Mouse (Mus musculus) ES-Bruce4 (cell line): ENCODE results near the gene Fadd. TPM values are rescaled to one million over a fixed set of nuclear protein-coding genes. Genes with fewer than 3 reads are reported as not detected.
A peak's percentile ranks its signal among the peaks of the same experiment; 100 is the strongest.

Experiments used
- H3K27ac ChIP-seq: 2 replicates; pipeline ENCODE4 v1.5.1; 2012; ENCODE audit warnings: low read length, inconsistent platforms; ENCODE audit not compliant: insufficient read depth
- H3K27me3 ChIP-seq: 2 replicates; pipeline ENCODE4 v1.6.1; 2012; ENCODE audit warnings: mild to moderate bottlenecking, low read length, inconsistent platforms; ENCODE audit not compliant: control insufficient read depth, poor library complexity, insufficient read depth, severe bottlenecking
- H3K36me3 ChIP-seq: 2 replicates; pipeline ENCODE4 v1.6.1; 2012; ENCODE audit warnings: inconsistent platforms, mild to moderate bottlenecking, low read length, moderate library complexity; ENCODE audit not compliant: control insufficient read depth, poor library complexity, insufficient read depth, severe bottlenecking
- H3K4me1 ChIP-seq: one replicate; pipeline ENCODE4 v1.8.1; 2011; ENCODE audit warnings: low read length; ENCODE audit not compliant: control insufficient read depth, insufficient read depth
- H3K4me3 ChIP-seq: 2 replicates; pipeline ENCODE4 v1.5.1; 2011; ENCODE audit warnings: low read depth, mild to moderate bottlenecking, low read length
- H3K9ac ChIP-seq: 2 replicates; pipeline ENCODE4 v1.6.1; 2012; ENCODE audit warnings: low read depth, mild to moderate bottlenecking, inconsistent platforms; ENCODE audit not compliant: poor library complexity, severe bottlenecking
- H3K9me3 ChIP-seq: replicated peaks from 2 replicates; pipeline ENCODE4 v1.6.1; 2012; ENCODE audit warnings: mild to moderate bottlenecking, low read length, inconsistent platforms; ENCODE audit not compliant: control insufficient read depth, poor library complexity, insufficient read depth, severe bottlenecking
- CTCF ChIP-seq: IDR thresholded peaks from one replicate; pipeline ENCODE4 v1.8.1; 2011; ENCODE audit warnings: low read depth, low read length
- EP300 ChIP-seq: IDR thresholded peaks from 2 replicates; pipeline ENCODE4 v1.6.1; 2011; ENCODE audit warnings: low read depth, low read length; ENCODE audit not compliant: insufficient read depth
- POLR2A ChIP-seq: IDR thresholded peaks from one replicate; pipeline ENCODE4 v1.8.1; 2011; ENCODE audit warnings: low read length; ENCODE audit not compliant: insufficient read depth
- polyA plus RNA-seq: library from polyadenylated mRNA; stranded (reverse); fragments of >200 nt; gene quantifications from 2 replicates; pipeline ENCODE4 v1.2.4, GENCODE M21; 2011; ENCODE audit warnings: low read depth; ENCODE audit not compliant: missing spikeins, insufficient read depth, insufficient read length

Gene Fadd
- polyA plus RNA-seq, 1 experiment: 2.5 TPM

DNA sequence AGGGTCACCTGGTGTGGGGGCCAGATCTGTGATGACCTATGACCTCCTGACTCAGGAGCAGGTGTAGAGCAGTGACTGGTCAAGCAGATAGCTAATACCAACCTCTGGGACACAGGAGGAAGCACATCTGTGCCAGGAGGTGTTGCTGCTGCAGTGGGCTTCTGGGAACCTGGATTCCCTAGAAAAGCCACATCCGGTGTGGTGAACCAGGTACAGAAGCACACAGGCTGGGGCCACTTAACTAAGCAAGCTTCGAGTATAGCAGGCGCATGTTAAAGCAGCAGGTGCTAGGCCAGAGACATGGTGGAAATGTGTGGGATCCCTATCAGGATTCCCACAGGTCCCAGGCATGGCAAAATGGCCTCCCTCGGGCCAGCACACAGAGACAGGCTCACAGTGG is 21.7 kb downstream of the Fadd start:
- no peak overlapping the region for H3K4me3 ChIP-seq
- no peak overlapping the region for H3K9ac ChIP-seq
- H3K27ac ChIP-seq: no peak overlapping the region
- no peak for TF ChIP-seq CTCF
- TF ChIP-seq POLR2A: no peak
- TF ChIP-seq EP300: no peak
- no peaks in the 10 kb centered on the region for H3K4me1 ChIP-seq
- H3K36me3 ChIP-seq: no peaks in the 10 kb centered on the region
- no peaks in the 10 kb centered on the region for H3K9me3 ChIP-seq
- H3K27me3 ChIP-seq: no peaks in the 10 kb centered on the region

DNA sequence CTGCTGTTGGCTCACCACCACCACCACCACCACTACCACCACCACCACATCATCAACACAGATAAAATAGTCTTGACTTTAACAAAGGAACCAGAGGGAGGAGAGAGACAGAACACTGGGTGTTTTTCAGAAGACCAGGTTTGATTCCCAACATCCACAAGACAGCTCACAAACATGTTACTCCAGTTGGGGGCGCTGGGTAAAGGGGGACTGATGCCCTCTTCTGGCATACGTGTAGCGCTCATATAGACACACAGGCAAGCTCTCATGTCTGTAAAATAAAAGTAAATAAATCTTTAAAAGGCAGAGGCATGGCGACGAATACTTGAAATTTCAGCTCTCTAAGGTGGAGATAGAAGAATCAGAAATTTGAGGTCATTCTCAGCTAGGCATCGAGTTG is 23.7 kb downstream of the Fadd start:
- Histone ChIP-seq H3K4me1 (no peaks in the 10 kb centered on the region), H3K9ac (no peak overlapping the region), H3K27ac (no peak overlapping the region), H3K27me3 (no peaks in the 10 kb centered on the region), H3K4me3 (no peak overlapping the region), H3K36me3 (no peaks in the 10 kb centered on the region), H3K9me3 (no peaks in the 10 kb centered on the region)
- TF ChIP-seq EP300 (no peak), POLR2A (no peak), CTCF (peak; percentile 31)

DNA sequence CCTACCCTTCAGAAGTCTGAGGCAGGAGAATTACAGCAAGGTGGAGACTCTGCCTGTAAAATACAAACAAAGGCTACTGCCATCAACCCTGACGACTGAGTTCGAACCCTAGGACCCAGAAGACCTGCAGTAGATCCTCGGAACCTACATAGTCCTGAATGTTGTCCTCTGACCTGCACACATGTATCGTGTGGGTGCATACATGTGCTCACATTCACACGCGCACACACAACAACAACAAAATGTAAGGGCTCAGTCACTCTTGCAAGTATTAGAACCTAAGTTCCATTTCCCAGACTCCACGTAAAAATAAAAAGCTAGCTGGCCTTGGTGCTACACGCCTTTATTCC is 28.2 kb downstream of the Fadd start:
- TF ChIP-seq POLR2A: no peak
- peaks cover 3% of the 10 kb centered on the region for H3K4me1 ChIP-seq
- no peaks in the 10 kb centered on the region for H3K27me3 ChIP-seq
- H3K4me3 ChIP-seq: peak overlapping the region; percentile 92
- peak overlapping the region; percentile 94 for H3K9ac ChIP-seq
- H3K9me3 ChIP-seq: no peaks in the 10 kb centered on the region
- H3K36me3 ChIP-seq: no peaks in the 10 kb centered on the region; the same call in 1 of the 2 replicates
- peak overlapping the region; percentile 40; the same call in 1 of the 2 replicates for H3K27ac ChIP-seq

DNA sequence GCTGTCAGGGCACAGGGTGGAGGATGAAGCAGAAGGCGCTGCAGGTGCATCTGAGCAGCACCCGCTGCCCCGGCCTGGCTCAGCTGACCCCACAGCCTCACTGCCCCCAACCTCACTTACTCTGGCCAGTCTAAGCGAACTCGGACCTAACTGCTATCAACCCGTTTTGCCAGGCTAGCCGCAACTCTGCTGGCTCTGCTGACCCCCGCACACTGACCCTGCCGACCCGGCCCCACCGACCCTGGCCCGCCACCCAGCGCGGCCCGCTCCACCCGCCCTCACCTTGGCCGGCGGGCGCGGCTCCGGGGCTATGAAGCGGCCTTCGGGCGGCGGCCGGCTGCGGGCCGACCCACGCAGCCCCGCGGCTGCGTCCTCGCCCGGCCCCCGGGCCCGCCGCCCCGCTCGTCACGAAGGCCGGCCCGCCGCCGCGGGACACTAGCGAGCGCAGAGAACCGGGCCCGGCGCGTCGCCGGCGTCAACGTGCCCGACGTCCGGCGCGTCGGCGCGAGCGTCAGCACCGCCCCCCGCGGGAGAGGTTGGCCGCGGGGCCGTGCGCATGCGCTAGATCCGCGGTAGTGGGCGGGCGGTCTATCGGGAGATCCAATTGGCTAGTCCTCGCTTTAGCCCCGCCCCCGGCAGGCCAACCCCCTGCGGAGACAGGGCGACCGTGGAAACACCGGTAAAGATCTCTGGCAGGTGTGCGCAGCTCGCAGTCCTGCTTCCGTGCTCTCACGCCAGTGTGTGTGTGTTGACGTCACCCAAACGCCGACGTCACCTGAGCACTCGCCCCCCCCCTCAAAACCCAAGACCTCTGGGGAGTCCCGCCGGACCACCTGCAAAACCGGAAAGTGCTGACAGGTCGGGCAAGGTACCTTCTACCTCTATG is 28.8 kb downstream of the Fadd start, which contains the start of gene Ppfia1:
Gene Ppfia1, minus strand, starts transcription at position 493 of the 886 bp plus-strand sequence.
- peak within 1 kb of the TSS; percentile 94 for H3K9ac ChIP-seq
- H3K4me1 ChIP-seq: peaks cover 3% of the 10 kb centered on the region
- H3K27me3 ChIP-seq: no peaks in the 10 kb centered on the region
- no peaks in the 10 kb centered on the region for H3K9me3 ChIP-seq
- peak within 1 kb of the TSS; percentile 92 for H3K4me3 ChIP-seq
- H3K36me3 ChIP-seq: no peaks in the 10 kb centered on the region; the same call in 1 of the 2 replicates
- TF ChIP-seq POLR2A (peak; percentile 71), EP300 (no peak), CTCF (no peak)
- H3K27ac ChIP-seq: peak within 1 kb of the TSS; percentile 40; the same call in 1 of the 2 replicates

DNA sequence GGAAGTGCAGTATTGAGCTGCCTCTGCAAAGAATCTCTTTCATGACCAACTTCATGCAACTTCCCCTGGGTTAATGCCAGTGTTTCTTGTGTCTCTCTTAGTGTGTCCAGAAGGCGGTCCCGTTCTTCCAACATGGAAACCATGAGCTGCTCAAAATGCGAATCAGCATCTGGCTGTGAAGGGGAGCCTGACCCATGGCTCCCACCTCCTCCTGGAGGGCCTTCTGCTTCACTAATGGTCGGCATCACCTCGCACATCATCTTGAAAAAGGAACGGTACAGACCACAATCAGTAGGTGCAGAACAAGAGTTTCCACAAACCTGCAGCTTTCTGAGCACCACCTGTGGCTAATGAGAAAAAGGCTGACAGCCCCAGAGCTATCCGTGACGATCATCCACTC is 30.0 kb downstream of the Fadd start:
- Histone ChIP-seq H3K9ac (0 out of 2 replicates have a peak overlapping the region, but pooled peaks have one; percentile 94), H3K36me3 (no peaks in the 10 kb centered on the region; the same call in 1 of the 2 replicates), H3K4me3 (no peak overlapping the region)

DNA sequence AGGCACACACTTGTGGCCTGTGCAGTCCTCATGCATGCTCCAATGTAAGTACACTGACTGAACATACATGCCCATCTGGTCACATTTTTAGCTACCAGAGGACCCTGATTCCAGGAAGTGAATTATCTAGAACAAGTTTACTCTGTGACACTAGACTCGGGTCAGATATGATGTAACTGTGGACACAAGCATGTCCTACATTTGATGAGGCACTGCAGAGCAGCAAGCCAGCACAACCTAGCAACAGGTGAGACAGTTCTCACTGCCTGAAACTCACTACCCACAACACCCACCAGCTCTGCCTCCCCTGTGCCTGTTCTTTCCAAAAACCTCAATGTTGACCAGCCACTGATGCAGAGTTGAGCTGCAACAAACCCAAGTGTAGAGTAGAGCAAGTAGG is 31.5 kb downstream of the Fadd start:
- H3K9me3 ChIP-seq: no peaks in the 10 kb centered on the region
- peaks cover 3% of the 10 kb centered on the region for H3K4me1 ChIP-seq
- no peaks in the 10 kb centered on the region for H3K27me3 ChIP-seq
- H3K4me3 ChIP-seq: no peak overlapping the region
- H3K27ac ChIP-seq: no peak overlapping the region
- H3K36me3 ChIP-seq: peaks cover 3% of the 10 kb centered on the region; the same call in 1 of the 2 replicates
- TF ChIP-seq POLR2A (no peak), EP300 (no peak), CTCF (no peak)
- no peak overlapping the region for H3K9ac ChIP-seq

More for the DNA sequence above, 30.0 kb downstream of the Fadd start:
- Histone ChIP-seq H3K4me1 (peaks cover 3% of the 10 kb centered on the region), H3K27ac (no peak overlapping the region), H3K27me3 (no peaks in the 10 kb centered on the region), H3K9me3 (no peaks in the 10 kb centered on the region)
- TF ChIP-seq POLR2A (no peak), CTCF (no peak), EP300 (no peak)
